Mouse (Mus musculus) megakaryocyte, embryonic 14.5 days (primary cell): Measurements from ENCODE around the gene Il2ra.

Source experiments
- FLI1 ChIP-seq: IDR thresholded peaks from 2 replicates; pipeline ENCODE4 v1.6.1; 2012; ENCODE audit warnings: low read length, inconsistent platforms, mixed read lengths
- GATA1 ChIP-seq: IDR thresholded peaks from 3 replicates; pipeline ENCODE4 v1.6.1; 2012; ENCODE audit warnings: mixed read lengths, low read length, inconsistent platforms, borderline replicate concordance

DNA sequence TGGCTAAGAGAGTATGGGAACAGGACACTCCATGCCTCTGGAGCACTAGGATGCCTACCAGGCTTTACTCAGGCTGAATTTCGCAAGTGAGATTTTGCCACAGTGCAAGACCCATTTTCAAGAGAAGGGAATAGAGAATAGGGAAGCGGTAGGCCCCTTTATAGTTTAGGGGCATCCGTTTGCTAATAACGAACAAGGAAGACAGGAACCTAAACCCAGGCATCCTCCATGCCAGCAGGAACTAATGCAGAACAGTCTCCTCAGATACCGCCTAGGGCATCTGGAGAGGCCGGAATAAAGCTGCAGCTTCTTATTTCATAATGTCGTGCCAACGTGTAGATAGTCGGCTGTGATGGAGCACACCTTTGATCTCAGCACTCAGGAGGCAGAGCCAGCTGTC, 80.0 kb downstream of the Il2ra start:
- TF ChIP-seq GATA1 (no peak), FLI1 (no peak)
